Mouse (Mus musculus): ENCODE measurements around the gene Il22ra1. TPM values are rescaled to one million over a fixed set of nuclear protein-coding genes. Genes with fewer than 3 reads are reported as not detected.

Il22ra1 gene
- total and polyA plus RNA-seq, 2 experiments from 2014 or later: 0.62 TPM; not detected in 1

DNA sequence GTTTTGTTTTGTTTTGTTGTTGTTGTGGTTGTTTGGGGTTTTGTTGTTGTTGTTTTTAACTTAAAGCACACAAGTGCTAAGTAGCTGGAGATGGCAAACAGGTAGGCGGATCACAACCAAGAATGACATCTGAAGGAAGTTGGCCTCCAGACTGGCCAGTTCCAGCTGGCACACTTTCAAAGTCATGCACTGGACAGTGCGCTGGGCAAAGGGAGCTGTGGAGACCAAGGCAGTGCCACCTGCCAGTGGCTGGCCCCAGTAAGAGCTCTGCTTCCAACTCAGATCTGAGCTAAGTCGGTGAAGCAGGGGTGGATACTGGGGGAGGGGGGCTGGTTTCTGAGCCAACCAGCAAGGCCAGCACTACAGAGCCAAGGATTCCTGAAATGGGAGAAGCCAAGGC is 39.0 kb downstream of the Il22ra1 start:
- H3K4me2 ChIP-seq (ENCODE audit: low read depth): no peak overlapping the region
- 67% methylated on average over 3 of the region's 3 CpGs for WGBS
- H3K27ac ChIP-seq (ENCODE audit: low read depth, low read length): no peak overlapping the region
- ATAC-seq (no peak), DNase-seq (no peak)
- H3K36me3 ChIP-seq (ENCODE audit: insufficient read depth): no peaks in the 10 kb centered on the region
- H3K9ac ChIP-seq: no peak overlapping the region
- no peak overlapping the region for H3K4me3 ChIP-seq (ENCODE audit: low read depth, low read length)
- no peaks in the 10 kb centered on the region for H3K4me1 ChIP-seq (ENCODE audit: insufficient read depth)
- no peaks in the 10 kb centered on the region for H3K9me3 ChIP-seq (ENCODE audit: low read length)
- no peaks in the 10 kb centered on the region for H3K27me3 ChIP-seq (ENCODE audit: insufficient read depth, low read length)
- no peak for TF ChIP-seq CTCF (IDR thresholded peaks at IDR 0.05; ENCODE audit: low read depth)

DNA sequence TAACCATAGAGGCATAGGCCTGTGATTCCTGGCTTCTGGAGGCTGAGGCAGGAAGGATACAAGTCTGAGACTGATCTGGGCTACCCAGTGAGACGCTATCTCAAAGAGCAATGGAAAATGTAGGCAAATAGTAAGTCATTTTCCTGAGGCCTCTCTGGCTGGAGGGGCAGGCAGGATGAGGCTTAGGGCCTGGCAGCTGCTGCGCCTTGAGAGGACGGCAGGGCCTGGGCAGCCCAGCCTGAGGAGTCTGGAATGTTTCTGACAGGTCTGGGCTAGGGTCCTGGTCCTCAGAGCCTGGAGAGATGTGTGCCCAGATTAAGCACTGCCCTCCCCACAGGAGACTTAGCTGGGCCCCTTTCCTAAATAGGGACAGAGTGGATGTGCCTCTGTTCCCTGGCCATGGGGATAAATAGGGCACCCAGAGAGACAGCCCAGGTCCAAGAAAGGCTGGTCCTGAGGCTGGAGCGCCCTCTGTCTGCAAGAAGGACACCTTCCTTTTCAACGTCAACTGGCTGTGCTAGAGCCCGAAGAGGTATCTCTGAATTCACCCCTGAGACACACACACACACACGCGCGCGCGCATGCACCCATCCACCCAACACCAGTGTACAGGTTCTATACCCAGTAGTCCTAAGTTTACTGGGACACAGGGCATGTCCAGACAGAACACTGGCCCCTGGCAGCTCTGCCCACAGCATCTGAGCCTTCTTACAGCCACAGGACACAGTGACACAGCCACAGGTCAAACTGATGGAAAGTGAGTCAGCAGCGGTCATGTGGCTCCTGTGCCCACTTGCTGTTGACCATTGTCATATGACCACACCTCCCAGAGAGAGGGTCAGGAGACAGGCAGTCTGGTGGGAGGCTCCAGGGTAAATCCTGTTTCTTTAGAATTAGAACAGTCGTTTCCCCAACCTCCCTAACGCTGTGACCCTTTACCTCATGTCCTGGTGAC is 40.9 kb downstream of the Il22ra1 start:
- Histone ChIP-seq H3K4me1 (ENCODE audit: insufficient read depth) (no peaks in the 10 kb centered on the region), H3K9me3 (ENCODE audit: low read length) (no peaks in the 10 kb centered on the region), H3K4me3 (ENCODE audit: low read depth, low read length) (no peak overlapping the region), H3K27me3 (ENCODE audit: insufficient read depth, low read length) (no peaks in the 10 kb centered on the region), H3K27ac (ENCODE audit: low read depth, low read length) (no peak overlapping the region), H3K9ac (no peak overlapping the region), H3K36me3 (ENCODE audit: insufficient read depth) (no peaks in the 10 kb centered on the region), H3K4me2 (ENCODE audit: low read depth) (no peak overlapping the region)
- peak; percentile 58 for TF ChIP-seq CTCF (IDR thresholded peaks at IDR 0.05; ENCODE audit: low read depth)
- ATAC-seq (no peak), DNase-seq (peak; percentile 18)
- WGBS: 62% methylated on average over 14 of the region's 14 CpGs

DNA sequence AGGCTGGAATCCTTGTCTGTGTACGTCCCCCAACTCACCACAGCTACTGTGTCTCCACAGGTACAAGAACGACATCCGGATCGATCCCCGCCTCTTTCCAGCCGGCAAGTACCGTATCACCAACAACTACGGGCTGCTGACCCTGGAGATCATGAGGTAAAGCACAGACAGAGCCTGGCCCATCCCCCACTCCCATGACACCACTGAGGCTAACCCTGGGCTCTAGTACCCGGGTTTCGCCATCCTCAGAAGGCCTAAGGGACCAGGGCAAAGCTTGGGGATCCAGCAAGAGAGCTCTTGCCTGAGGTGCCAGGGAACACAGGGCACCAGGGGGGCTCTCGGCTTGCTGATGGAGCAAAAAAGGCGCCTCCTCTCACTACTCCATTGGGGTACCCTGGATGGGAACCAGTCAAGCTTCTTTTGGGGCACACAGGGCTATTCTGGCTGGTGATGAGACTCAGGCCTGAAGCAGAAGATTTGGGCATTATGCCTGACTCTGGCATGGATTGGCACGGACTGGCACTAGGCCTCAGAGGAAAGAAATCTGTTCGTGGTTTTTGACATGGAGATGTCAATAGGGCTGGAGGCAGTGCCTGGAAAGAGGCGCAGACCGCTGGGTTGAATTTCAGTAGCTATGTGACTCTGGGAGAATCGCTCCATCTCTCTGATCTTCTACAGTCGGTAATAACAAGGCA is 42.8 kb downstream of the Il22ra1 start:
- ATAC-seq: no peak
- H3K4me2 ChIP-seq (ENCODE audit: low read depth): no peak overlapping the region
- no peaks in the 10 kb centered on the region for H3K4me1 ChIP-seq (ENCODE audit: insufficient read depth)
- H3K4me3 ChIP-seq (ENCODE audit: low read depth, low read length): no peak overlapping the region
- H3K9ac ChIP-seq: no peak overlapping the region
- no peaks in the 10 kb centered on the region for H3K9me3 ChIP-seq (ENCODE audit: low read length)
- TF ChIP-seq CTCF (IDR thresholded peaks at IDR 0.05; ENCODE audit: low read depth): no peak
- no peak for DNase-seq
- H3K27me3 ChIP-seq (ENCODE audit: insufficient read depth, low read length): no peaks in the 10 kb centered on the region
- H3K27ac ChIP-seq (ENCODE audit: low read depth, low read length): no peak overlapping the region
- 80% methylated on average over 18 of the region's 18 CpGs for WGBS
- H3K36me3 ChIP-seq (ENCODE audit: insufficient read depth): no peaks in the 10 kb centered on the region

DNA sequence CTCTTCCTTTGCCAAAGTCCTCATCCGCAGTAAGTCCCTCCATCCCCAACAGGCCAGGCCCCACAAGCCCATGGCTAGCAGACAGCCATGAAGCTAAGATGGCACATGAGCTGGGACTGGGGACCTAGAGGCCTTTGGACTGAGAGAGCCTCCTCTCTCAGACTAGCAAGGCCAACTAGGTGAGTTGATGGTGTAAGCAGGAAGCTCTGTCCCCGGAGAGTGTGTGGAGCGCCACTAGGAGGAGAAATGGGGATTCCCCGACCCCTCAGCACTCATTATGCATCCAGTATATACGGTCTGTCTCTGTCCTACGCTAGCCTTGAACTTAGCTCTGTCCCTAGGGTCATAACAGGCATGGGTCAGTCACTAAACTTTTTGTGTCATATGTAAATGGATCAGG is 43.6 kb downstream of the Il22ra1 start:
- ATAC-seq: no peak
- no peak overlapping the region for H3K4me2 ChIP-seq (ENCODE audit: low read depth)
- TF ChIP-seq CTCF (IDR thresholded peaks at IDR 0.05; ENCODE audit: low read depth): no peak
- H3K4me3 ChIP-seq (ENCODE audit: low read depth, low read length): no peak overlapping the region
- 86% methylated on average over 6 of the region's 6 CpGs for WGBS
- H3K27ac ChIP-seq (ENCODE audit: low read depth, low read length): no peak overlapping the region
- no peaks in the 10 kb centered on the region for H3K4me1 ChIP-seq (ENCODE audit: insufficient read depth)
- no peaks in the 10 kb centered on the region for H3K9me3 ChIP-seq (ENCODE audit: low read length)
- no peaks in the 10 kb centered on the region for H3K27me3 ChIP-seq (ENCODE audit: insufficient read depth, low read length)
- no peak overlapping the region for H3K9ac ChIP-seq
- no peak for DNase-seq
- no peaks in the 10 kb centered on the region for H3K36me3 ChIP-seq (ENCODE audit: insufficient read depth)

GRCm38 (mm10) chr4:135772671-135773070 is 44.7 kb downstream of the Il22ra1 start:
- no peak overlapping the region for H3K4me2 ChIP-seq (ENCODE audit: low read depth)
- no peak overlapping the region for H3K9ac ChIP-seq
- no peaks in the 10 kb centered on the region for H3K9me3 ChIP-seq (ENCODE audit: low read length)
- H3K4me3 ChIP-seq (ENCODE audit: low read depth, low read length): no peak overlapping the region
- DNase-seq: no peak
- H3K36me3 ChIP-seq (ENCODE audit: insufficient read depth): no peaks in the 10 kb centered on the region
- 79% methylated on average over 4 of the region's 4 CpGs for WGBS
- no peak for TF ChIP-seq CTCF (IDR thresholded peaks at IDR 0.05; ENCODE audit: low read depth)
- H3K4me1 ChIP-seq (ENCODE audit: insufficient read depth): no peaks in the 10 kb centered on the region
- H3K27ac ChIP-seq (ENCODE audit: low read depth, low read length): no peak overlapping the region
- H3K27me3 ChIP-seq (ENCODE audit: insufficient read depth, low read length): no peaks in the 10 kb centered on the region
- peak; percentile 40; the same call in 1 of the 2 replicates for ATAC-seq

DNA sequence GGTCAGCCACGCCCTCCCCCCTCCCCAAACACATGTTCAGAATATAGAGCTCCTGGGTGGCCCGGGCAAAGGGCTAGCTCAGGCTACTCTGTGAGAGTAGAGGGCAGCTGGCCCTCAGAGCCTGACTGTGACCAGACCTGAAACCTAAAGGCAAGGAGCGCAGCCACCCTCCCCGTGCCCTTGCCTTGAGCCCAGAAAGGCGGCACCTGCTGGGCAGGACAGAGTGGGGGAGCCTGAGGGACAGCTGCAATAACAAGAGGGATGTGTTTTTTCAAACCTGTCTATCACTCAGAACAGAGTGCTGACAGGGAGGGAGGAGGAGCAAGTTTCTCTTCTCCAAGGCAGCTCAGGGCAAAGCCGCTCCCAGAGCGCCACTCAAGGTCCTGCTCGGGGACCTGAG is 46.5 kb downstream of the Il22ra1 start:
- Histone ChIP-seq H3K27me3 (ENCODE audit: insufficient read depth, low read length) (no peaks in the 10 kb centered on the region), H3K27ac (ENCODE audit: low read depth, low read length) (no peak overlapping the region), H3K9me3 (ENCODE audit: low read length) (no peaks in the 10 kb centered on the region), H3K36me3 (ENCODE audit: insufficient read depth) (no peaks in the 10 kb centered on the region), H3K4me3 (ENCODE audit: low read depth, low read length) (no peak overlapping the region), H3K9ac (no peak overlapping the region), H3K4me2 (ENCODE audit: low read depth) (no peak overlapping the region), H3K4me1 (ENCODE audit: insufficient read depth) (no peaks in the 10 kb centered on the region)
- TF ChIP-seq CTCF (IDR thresholded peaks at IDR 0.05; ENCODE audit: low read depth): no peak
- 75% methylated on average over 8 of the region's 8 CpGs for WGBS
- no peak for ATAC-seq
- DNase-seq: no peak

DNA sequence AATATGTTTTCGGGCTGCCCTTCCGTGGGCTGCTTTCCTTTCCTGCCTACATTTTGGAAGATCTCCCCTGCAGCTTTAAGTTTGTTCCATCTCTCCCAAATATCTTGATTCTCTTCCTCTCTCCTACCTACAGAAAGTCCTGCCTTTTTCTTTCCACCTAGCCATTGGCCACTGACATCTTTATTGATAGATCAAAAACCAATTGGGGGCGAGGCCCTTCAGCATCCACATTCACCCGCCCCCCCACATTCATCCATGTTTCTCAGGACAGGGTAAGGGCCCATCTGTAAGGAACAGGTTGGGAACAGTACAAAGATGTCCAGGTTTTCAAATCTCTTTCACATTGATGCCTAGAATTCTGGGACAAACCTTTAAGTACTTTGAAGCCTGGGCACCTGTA is 48.9 kb downstream of the Il22ra1 start:
- TF ChIP-seq CTCF (IDR thresholded peaks at IDR 0.05; ENCODE audit: low read depth): no peak
- no peak for DNase-seq
- Histone ChIP-seq H3K27me3 (ENCODE audit: insufficient read depth, low read length) (no peaks in the 10 kb centered on the region), H3K4me2 (ENCODE audit: low read depth) (no peak overlapping the region), H3K9ac (no peak overlapping the region), H3K27ac (ENCODE audit: low read depth, low read length) (no peak overlapping the region), H3K4me1 (ENCODE audit: insufficient read depth) (no peaks in the 10 kb centered on the region), H3K36me3 (ENCODE audit: insufficient read depth) (no peaks in the 10 kb centered on the region), H3K9me3 (ENCODE audit: low read length) (no peaks in the 10 kb centered on the region), H3K4me3 (ENCODE audit: low read depth, low read length) (no peak overlapping the region)
- 90% methylated on average over 4 of the region's 4 CpGs for WGBS
- no peak for ATAC-seq
